Mouse (Mus musculus) small intestine, adult 2 months (tissue): ENCODE measurements around the gene Tmem245. TPM values are rescaled to one million over a fixed set of nuclear protein-coding genes. Genes with fewer than 3 reads are reported as not detected.
A peak's percentile ranks its signal among the peaks of the same experiment; 100 is the strongest.

ENCODE experiments used
- H3K27ac ChIP-seq: fragments of 200-500 bp; 2 replicates; pipeline ENCODE4 v1.5.1; 2012; ENCODE audit warnings: low read depth, low read length, control low read depth, inconsistent platforms; ENCODE audit not compliant: insufficient read depth
- H3K27me3 ChIP-seq: fragments of 200-500 bp; 2 replicates; pipeline ENCODE4 v1.6.1; 2012; ENCODE audit warnings: mild to moderate bottlenecking, moderate library complexity, low read length, inconsistent platforms; ENCODE audit not compliant: control insufficient read depth, insufficient read depth
- H3K36me3 ChIP-seq: fragments of 200-500 bp; 2 replicates; pipeline ENCODE4 v1.6.1; 2012; ENCODE audit warnings: mild to moderate bottlenecking, low read length, control low read depth, inconsistent platforms; ENCODE audit not compliant: control insufficient read depth, insufficient read depth
- H3K4me1 ChIP-seq: fragments of 200-500 bp; 2 replicates; pipeline ENCODE4 v1.6.1; 2012; ENCODE audit warnings: low read length, inconsistent platforms, mixed read lengths; ENCODE audit not compliant: control insufficient read depth, insufficient read depth, insufficient read length
- H3K4me3 ChIP-seq: fragments of 200-500 bp; 2 replicates; pipeline ENCODE4 v1.5.1; 2012; ENCODE audit warnings: low read depth, mild to moderate bottlenecking, control low read depth, inconsistent platforms, low read length, moderate library complexity
- CTCF ChIP-seq: fragments of 200-500 bp; IDR thresholded peaks from 2 replicates; pipeline ENCODE4 v1.5.1; 2012; ENCODE audit warnings: low read depth, mild to moderate bottlenecking, control low read depth, inconsistent platforms, low read length, moderate library complexity, mixed read lengths; ENCODE audit not compliant: insufficient replicate concordance, insufficient read length; ENCODE audit errors: extremely low read depth
- POLR2A ChIP-seq: fragments of 200-500 bp; IDR thresholded peaks from 2 replicates; pipeline ENCODE4 v1.6.1; 2012; ENCODE audit warnings: low read depth, mild to moderate bottlenecking, control low read depth, inconsistent platforms, low read length, moderate library complexity
- WGBS: fragments of 180-500 bp; shearing (Covaris S2); methylation state at CpG from one replicate; pipeline ENCODE4 v1.1.7; 2018; 5-methylcytosine and 5-hydroxymethylcytosine counted together
- polyA plus RNA-seq: library from polyadenylated mRNA; depleted of rRNA; stranded (reverse); fragments of >200 nt; gene quantifications from 2 replicates; pipeline ENCODE4 v1.2.3, GENCODE M21; 2012

Gene Tmem245
- polyA plus RNA-seq, 1 experiment = 8.3 TPM

GRCm38 (mm10) chr4:56865971-56866370 lies 81.3 kb downstream of the Tmem245 start:
- WGBS = 71% methylated on average over 4 of the region's 4 CpGs
- TF ChIP-seq CTCF (no peak), POLR2A (no peak)
- Histone ChIP-seq H3K36me3 (peaks cover 2% of the 10 kb centered on the region; the same call in 1 of the 2 replicates), H3K4me1 (peaks cover 13% of the 10 kb centered on the region; the same call in 1 of the 2 replicates), H3K27me3 (no peaks in the 10 kb centered on the region), H3K4me3 (no peak overlapping the region), H3K27ac (no peak overlapping the region; the same call in 1 of the 2 replicates)

GRCm38 (mm10) chr4:56865003-56865511 lies 82.2 kb downstream of the Tmem245 start, which contains the start of gene Ctnnal1:
Gene Ctnnal1 (minus strand): TSS chr4:56865188.
- Histone ChIP-seq H3K27me3 (no peaks in the 10 kb centered on the region), H3K4me3 (peak within 1 kb of the TSS; percentile 85), H3K4me1 (peaks cover 13% of the 10 kb centered on the region; the same call in 1 of the 2 replicates), H3K36me3 (no peaks in the 10 kb centered on the region), H3K27ac (peak within 1 kb of the TSS; percentile 8; the same call in 1 of the 2 replicates)
- under 1% methylated on average over 45 of the region's 45 CpGs for WGBS
- no peak for TF ChIP-seq CTCF
- peak; percentile 46; the same call in 1 of the 2 replicates for TF ChIP-seq POLR2A

DNA sequence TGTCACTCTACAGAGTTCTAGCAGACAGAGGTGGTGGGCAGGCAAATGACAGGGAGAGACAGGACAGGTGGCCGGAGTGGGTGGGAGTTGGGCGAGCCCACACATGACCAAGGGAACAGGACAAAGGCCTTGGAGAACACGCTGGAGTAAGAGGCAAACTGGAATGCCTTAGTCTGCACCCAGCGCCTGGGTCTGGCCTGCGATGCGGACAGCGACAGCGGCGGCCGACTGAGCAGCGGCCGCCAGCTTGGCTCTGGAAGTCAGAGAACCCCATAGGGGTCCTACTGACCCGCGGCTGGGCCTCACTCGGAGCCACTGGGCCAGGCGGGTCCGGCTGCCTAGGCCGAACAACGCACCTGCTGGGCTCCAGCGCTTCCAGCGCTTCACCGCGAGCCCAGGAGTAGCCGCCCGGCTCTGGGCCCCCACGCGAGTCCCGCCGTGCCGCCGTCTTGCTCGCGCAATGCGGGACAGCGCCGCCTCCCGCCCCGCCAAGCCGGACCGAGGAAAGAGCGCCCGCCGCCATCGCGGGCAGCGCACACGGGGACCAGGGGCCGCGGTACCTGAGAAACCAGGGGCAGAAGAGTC lies 82.7 kb downstream of the Tmem245 start:
- under 1% methylated on average over 49 of the region's 49 CpGs for WGBS
- Histone ChIP-seq H3K27me3 (no peaks in the 10 kb centered on the region), H3K36me3 (no peaks in the 10 kb centered on the region), H3K4me1 (peaks cover 13% of the 10 kb centered on the region; the same call in 1 of the 2 replicates), H3K27ac (peak overlapping the region; percentile 8; the same call in 1 of the 2 replicates), H3K4me3 (peak overlapping the region; percentile 85)
- TF ChIP-seq CTCF = no peak
- no peak for TF ChIP-seq POLR2A

GRCm38 (mm10) chr4:56864016-56864415 lies 83.2 kb downstream of the Tmem245 start:
- TF ChIP-seq CTCF = no peak
- no peak for TF ChIP-seq POLR2A
- Histone ChIP-seq H3K36me3 (no peaks in the 10 kb centered on the region), H3K27me3 (no peaks in the 10 kb centered on the region), H3K27ac (no peak overlapping the region), H3K4me3 (peak overlapping the region; percentile 85), H3K4me1 (peaks cover 9% of the 10 kb centered on the region; the same call in 1 of the 2 replicates)
- WGBS = 11% methylated on average over 4 of the region's 4 CpGs

- TF ChIP-seq CTCF (no peak), POLR2A (no peak)
- H3K36me3 ChIP-seq = no peaks in the 10 kb centered on the region
- H3K4me1 ChIP-seq = peaks cover 3% of the 10 kb centered on the region; the same call in 1 of the 2 replicates
- no peak overlapping the region for H3K4me3 ChIP-seq
- no peak overlapping the region for H3K27ac ChIP-seq
- 75% methylated on average over 4 of the region's 4 CpGs for WGBS
- H3K27me3 ChIP-seq = no peaks in the 10 kb centered on the region
Measured at GRCm38 (mm10) chr4:56861551-56861950, 85.7 kb downstream of the Tmem245 start.

DNA sequence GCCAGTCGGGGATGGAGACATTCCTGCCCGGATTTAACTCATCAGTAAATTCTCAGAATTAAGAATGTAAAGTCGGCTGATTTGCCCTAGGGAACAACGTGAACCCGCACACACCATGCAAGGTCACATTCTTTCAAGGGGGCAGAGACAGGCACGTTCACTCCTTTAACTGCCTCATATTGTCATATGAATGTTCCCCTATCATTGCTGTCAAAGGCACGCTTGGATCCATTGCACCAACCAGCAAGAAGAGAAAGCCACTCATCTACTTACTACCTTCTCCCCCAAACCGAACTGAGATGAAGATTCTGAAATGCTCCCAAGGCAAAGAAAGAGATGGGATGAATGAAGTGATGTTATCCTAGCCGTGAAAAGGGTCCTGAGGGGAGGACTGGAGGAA lies 88.5 kb downstream of the Tmem245 start:
- TF ChIP-seq POLR2A = no peak
- TF ChIP-seq CTCF = no peak
- H3K36me3 ChIP-seq = no peaks in the 10 kb centered on the region
- H3K27ac ChIP-seq = no peak overlapping the region
- no peaks in the 10 kb centered on the region for H3K27me3 ChIP-seq
- 83% methylated on average over 9 of the region's 9 CpGs for WGBS
- peaks cover 3% of the 10 kb centered on the region; the same call in 1 of the 2 replicates for H3K4me1 ChIP-seq
- no peak overlapping the region for H3K4me3 ChIP-seq

DNA sequence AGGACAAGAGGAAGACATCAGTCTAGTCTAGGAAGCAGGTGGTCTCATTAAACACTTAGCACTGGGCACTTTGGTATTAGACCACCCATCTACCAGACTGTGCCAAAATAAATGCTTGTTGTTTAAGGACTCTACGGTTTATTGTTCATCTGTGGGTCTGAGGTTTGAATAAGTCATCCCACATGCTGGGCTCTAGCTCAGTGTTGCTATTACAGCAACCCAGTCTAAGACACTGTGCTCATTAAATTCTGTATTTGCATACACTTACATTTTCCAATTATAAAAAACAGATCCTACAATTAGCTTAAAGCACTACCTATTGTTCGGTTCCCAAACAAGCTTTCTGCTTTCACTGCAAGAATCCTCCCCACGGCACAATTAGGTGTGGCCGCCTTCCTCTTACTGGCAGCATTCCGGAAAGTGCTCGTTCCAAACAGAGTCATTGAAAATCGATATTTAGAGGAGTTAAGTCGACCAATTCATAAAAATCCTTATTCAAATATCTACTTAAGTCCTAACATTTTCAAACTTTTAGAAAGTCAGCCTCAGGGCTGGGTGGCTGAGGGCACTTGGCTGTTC lies 90.8 kb downstream of the Tmem245 start:
- no peaks in the 10 kb centered on the region for H3K4me1 ChIP-seq
- TF ChIP-seq CTCF (no peak), POLR2A (no peak)
- H3K27me3 ChIP-seq = no peaks in the 10 kb centered on the region
- 82% methylated on average over 8 of the region's 8 CpGs for WGBS
- no peak overlapping the region for H3K4me3 ChIP-seq
- H3K36me3 ChIP-seq = no peaks in the 10 kb centered on the region
- no peak overlapping the region for H3K27ac ChIP-seq
